8 mouse cellular contexts compared by ENCODE assay signal in the genomic region with DNA sequence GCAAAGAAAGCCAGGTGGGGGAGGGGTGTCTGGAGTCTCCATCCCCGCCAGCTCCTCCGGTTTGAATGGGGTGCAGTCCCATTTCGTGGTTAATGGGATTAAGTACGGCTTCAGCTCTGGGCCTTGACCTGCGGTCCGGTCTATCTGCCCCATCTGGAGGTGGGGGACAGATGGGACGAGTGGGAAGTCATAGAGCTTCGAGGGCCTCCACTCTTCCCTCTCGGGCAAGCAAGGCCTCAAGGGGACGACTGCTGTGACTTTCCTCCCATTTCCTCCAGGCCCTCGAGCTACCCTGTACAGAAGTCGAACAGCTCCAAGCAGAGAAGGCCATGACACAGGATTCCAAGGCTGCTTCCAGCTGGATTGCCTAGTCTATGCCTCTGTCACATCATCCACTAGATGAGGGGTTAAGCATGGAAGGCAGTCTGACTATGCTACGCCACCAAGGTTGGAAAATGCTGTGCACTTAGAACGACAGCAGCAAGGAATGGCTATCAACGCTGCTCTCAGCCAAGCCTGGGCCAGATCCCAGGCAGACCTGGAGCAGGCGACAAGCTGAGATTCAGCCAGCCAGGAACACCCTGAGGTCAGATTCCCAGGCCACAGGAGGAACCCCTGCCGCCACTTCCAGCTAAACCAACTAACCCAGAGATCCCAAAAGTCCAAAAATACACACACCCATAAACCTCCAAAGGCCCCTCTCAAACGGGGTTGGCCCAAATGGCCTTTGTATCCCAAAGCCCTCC. TPM values are rescaled to one million over a fixed set of nuclear protein-coding genes. Genes with fewer than 3 reads are reported as not detected.
DNase-seq lines count a peak whose midpoint lies in the region; ATAC-seq and TF ChIP-seq lines count a peak whose summit lies in the region.

No protein-coding gene starts in this region.

- H3K4me2 ChIP-seq in hindbrain, embryonic 14.5 days (replicated peaks): peak overlapping the region; percentile 98
- peak overlapping the region; percentile 84 for H3K4me2 ChIP-seq in liver, embryonic 11.5 days

- H3K36me3 ChIP-seq in hindbrain, embryonic 14.5 days (replicated peaks; ENCODE audit: control insufficient read depth, insufficient read depth): peaks cover 22% of the 10 kb centered on the region
- no peaks in the 10 kb centered on the region; the same call in 1 of the 2 replicates for H3K36me3 ChIP-seq in liver, embryonic 11.5 days (ENCODE audit: control insufficient read depth, insufficient read depth, low read length)

- H3K27me3 ChIP-seq in cerebellum, adult 2 months (ENCODE audit: control insufficient read depth, insufficient read depth, low read length): no peaks in the 10 kb centered on the region
- H3K27me3 ChIP-seq in hindbrain, embryonic 14.5 days (ENCODE audit: control insufficient read depth, insufficient read depth, low read length): no peaks in the 10 kb centered on the region
- peaks cover 70% of the 10 kb centered on the region for H3K27me3 ChIP-seq in liver, embryonic 11.5 days (replicated peaks; ENCODE audit: control insufficient read depth, insufficient read depth, low read length)

- H3K4me3 ChIP-seq in cerebellum, adult 2 months (replicated peaks; ENCODE audit: insufficient read depth, low read depth, low read length): peak overlapping the region; percentile 45
- H3K4me3 ChIP-seq in hindbrain, embryonic 14.5 days (replicated peaks; ENCODE audit: low read length): peak overlapping the region; percentile 98
- peak overlapping the region; percentile 74 for H3K4me3 ChIP-seq in liver, embryonic 11.5 days (ENCODE audit: low read depth, low read length)

- H3K4me1 ChIP-seq in cerebellum, adult 2 months (ENCODE audit: control insufficient read depth, insufficient read depth, low read length): peaks cover 12% of the 10 kb centered on the region
- peaks cover 42% of the 10 kb centered on the region for H3K4me1 ChIP-seq in hindbrain, embryonic 14.5 days (replicated peaks; ENCODE audit: control insufficient read depth, insufficient read depth, low read length)
- H3K4me1 ChIP-seq in liver, embryonic 11.5 days (replicated peaks; ENCODE audit: control insufficient read depth, insufficient read depth, low read length): peaks cover 36% of the 10 kb centered on the region

- peak overlapping the region; percentile 100 for H3K9ac ChIP-seq in hindbrain, embryonic 14.5 days
- peak overlapping the region; percentile 84 for H3K9ac ChIP-seq in liver, embryonic 11.5 days (ENCODE audit: low read depth, low read length)

- no peak for ATAC-seq in hindbrain, embryonic 14.5 days (ENCODE audit: low FRiP score)
- ATAC-seq in liver, embryonic 11.5 days (replicated peaks; ENCODE audit: low FRiP score): no peak

- peak; percentile 45 to 48 for DNase-seq in adrenal gland, adult 18-20 months (ENCODE audit: low spot score in 2 of 2)
- DNase-seq in adrenal gland, postnatal 4 days (ENCODE audit: low spot score in 2 of 2): no peak
- DNase-seq in cerebellum, adult 2 months: peak; percentile 57 to 72
- peak; percentile 70 for DNase-seq in gastrocnemius, adult 18-20 months (ENCODE audit: low spot score)
- peak; percentile 47 for DNase-seq in hindbrain, embryonic 14.5 days (ENCODE audit: low spot score)
- no peak for DNase-seq in liver, embryonic 11.5 days (ENCODE audit: low spot score)
- peak; percentile 74 for DNase-seq in neural tube, embryonic 10.5 days (ENCODE audit: extremely low spot score, low spot score)
- DNase-seq in thymus, postnatal 4 days: no peak

- 11% methylated on average over 18 of the region's 18 CpGs for WGBS in cerebellum, adult 2 months
- 1% methylated on average over 18 of the region's 18 CpGs for WGBS in hindbrain, embryonic 14.5 days
- WGBS in liver, embryonic 11.5 days: 18% methylated on average over 18 of the region's 18 CpGs

- H3K9me3 ChIP-seq in hindbrain, embryonic 14.5 days (ENCODE audit: control insufficient read depth, low read length): no peaks in the 10 kb centered on the region
- H3K9me3 ChIP-seq in liver, embryonic 11.5 days (ENCODE audit: control insufficient read depth, low read length): no peaks in the 10 kb centered on the region

- peak overlapping the region; percentile 23 for H3K27ac ChIP-seq in cerebellum, adult 2 months (ENCODE audit: insufficient read depth, low read length)
- H3K27ac ChIP-seq in hindbrain, embryonic 14.5 days: peak overlapping the region; percentile 100
- H3K27ac ChIP-seq in liver, embryonic 11.5 days (ENCODE audit: low read depth, low read length): peak overlapping the region; percentile 4; the same call in 1 of the 2 replicates

- TF ChIP-seq CTCF in cerebellum, adult 2 months (IDR thresholded peaks at IDR 0.05; ENCODE audit: borderline replicate concordance, insufficient read depth, low read depth, low read length): no peak

- TF ChIP-seq POLR2A in cerebellum, adult 2 months (IDR thresholded peaks at IDR 0.05; ENCODE audit: borderline replicate concordance, insufficient read depth, low read length): no peak

RNA-seq across cellular contexts. Expression of a gene that starts 4.3 kb away (rescaled TPM):
- 10 to 100 TPM; 46.4 to 57.7 TPM for total RNA-seq in adrenal gland, adult 18-20 months (2021)
- total RNA-seq in adrenal gland, postnatal 4 days (2021): 100 to 1,000 TPM; 149 to 153 TPM
- 29.3 and 36.5 TPM in 2 replicates for polyA plus RNA-seq in cerebellum, adult 2 months (2012; rRNA removed)
- total RNA-seq in gastrocnemius, adult 18-20 months (2021): 10 to 100 TPM; 29.0 to 40.6 TPM
- polyA plus RNA-seq in hindbrain, embryonic 14.5 days (2014; fragmentation: Nextera tagmentation; extraction: Ambion mirVana): 34.1 and 38.9 TPM in 2 replicates
- polyA plus RNA-seq in liver, embryonic 11.5 days (2014; fragmentation: Nextera tagmentation; extraction: Ambion mirVana): 10.9 and 11.1 TPM in 2 replicates

Comparison
In these comparisons a context has a peak if more than half of its experiments do, and no peak if none do; other contexts are left out.
1. DNase-seq: peak in adrenal gland, adult 18-20 months (2 of 2), cerebellum, adult 2 months (2 of 2), gastrocnemius, adult 18-20 months (single experiment), hindbrain, embryonic 14.5 days (single experiment) and neural tube, embryonic 10.5 days (single experiment); none in adrenal gland, postnatal 4 days (0 of 2), liver, embryonic 11.5 days (single experiment) and thymus, postnatal 4 days (single experiment).
2. H3K27ac ChIP-seq: peak in every context shown above with its lines; median percentile 100 in hindbrain, embryonic 14.5 days; 23 in cerebellum, adult 2 months; 4 in liver, embryonic 11.5 days.
3. H3K4me3 ChIP-seq: peak in every context shown above with its lines; median percentile 98 in hindbrain, embryonic 14.5 days; 74 in liver, embryonic 11.5 days; 45 in cerebellum, adult 2 months.